Mouse (Mus musculus) liver, embryonic 14.5 days (tissue): Measurements from ENCODE around the gene Nr2f2. TPM values are rescaled to one million over a fixed set of nuclear protein-coding genes. Genes with fewer than 3 reads are reported as not detected.

Experiments
- ATAC-seq: fragments of 200-750 bp; cut with Nextera tagmentation; 2 replicates; pipeline ENCODE4 v1.8.0; 2017; ENCODE audit warnings: moderate number of reproducible peaks, mild to moderate bottlenecking, moderate library complexity; ENCODE audit not compliant: insufficient read depth
- DNase-seq, 3 experiments: peaks; one replicate each; pipeline ENCODE4 v3.0.0-alpha.2; 2012 to 2013; ENCODE audit warnings: low read depth in 3 of 3, low spot score in 3 of 3
- H3K27ac ChIP-seq: fragments of 300-500 bp; sonication (generic); 2 replicates; pipeline ENCODE4 v1.5.1; 2014; ENCODE audit warnings: moderate library complexity, mild to moderate bottlenecking, control low read depth, inconsistent platforms
- H3K27me3 ChIP-seq: fragments of 300-500 bp; sonication (generic); 2 replicates; pipeline ENCODE4 v1.6.1; 2014; ENCODE audit warnings: mild to moderate bottlenecking, low read length, moderate library complexity; ENCODE audit not compliant: control insufficient read depth, insufficient read depth
- H3K36me3 ChIP-seq: fragments of 300-500 bp; sonication (generic); replicated peaks from 2 replicates; pipeline ENCODE4 v1.6.1; 2014; ENCODE audit warnings: low read depth; ENCODE audit not compliant: control insufficient read depth, insufficient read depth
- H3K4me1 ChIP-seq, 2 experiments: fragments of 200-500 bp in 1 of 2; fragments of 300-500 bp in 1 of 2; sonication (generic) in 1 of 2; replicated peaks; 2 replicates each; pipeline ENCODE4 v1.6.1; 2012 to 2014; ENCODE audit warnings: antibody characterized with exemption in 1 of 2, inconsistent platforms in 1 of 2, low read length in 1 of 2; ENCODE audit not compliant: control insufficient read depth in 2 of 2, insufficient read depth in 2 of 2
- H3K4me2 ChIP-seq: fragments of 300-500 bp; sonication (generic); 2 replicates; pipeline ENCODE4 v1.6.1; 2014; ENCODE audit warnings: low read depth, mild to moderate bottlenecking, control low read depth, moderate library complexity
- H3K4me3 ChIP-seq, 2 experiments: fragments of 200-500 bp in 1 of 2; fragments of 300-500 bp in 1 of 2; sonication (generic) in 1 of 2; 2 replicates each; pipeline ENCODE4 v1.5.1; 2012 to 2014; ENCODE audit warnings: low read depth in 2 of 2, low read length in 2 of 2, mild to moderate bottlenecking in 2 of 2, control low read depth in 1 of 2, inconsistent platforms in 1 of 2, moderate library complexity in 1 of 2; ENCODE audit not compliant: insufficient read depth in 1 of 2
- H3K9ac ChIP-seq: fragments of 300-500 bp; sonication (generic); replicated peaks from 2 replicates; pipeline ENCODE4 v1.6.1; 2014; ENCODE audit warnings: mild to moderate bottlenecking, control low read depth, moderate library complexity
- H3K9me3 ChIP-seq: fragments of 300-500 bp; sonication (generic); 2 replicates; pipeline ENCODE4 v1.6.1; 2016; ENCODE audit warnings: low read length, mixed read lengths; ENCODE audit not compliant: control insufficient read depth
- CTCF ChIP-seq: IDR thresholded peaks from 2 replicates; pipeline ENCODE4 v1.5.1; 2016; ENCODE audit warnings: antibody characterized with exemption, low read depth, control low read depth
- EP300 ChIP-seq: IDR thresholded peaks from 2 replicates; pipeline ENCODE4 v1.6.1; 2016; ENCODE audit warnings: antibody characterized with exemption, low read depth
- WGBS: fragments of 180-500 bp; shearing (Covaris S2); extraction: QIAGEN DNeasy Blood & Tissue Kit; methylation state at CpG from one replicate; pipeline ENCODE4 v1.1.7; 2014; ENCODE audit not compliant: insufficient replicate concordance; 5-methylcytosine and 5-hydroxymethylcytosine counted together
- polyA plus RNA-seq, 2 experiments: library from polyadenylated mRNA; depleted of rRNA in 1 of 2; stranded (reverse) in 1 of 2; unstranded in 1 of 2; fragments of >200 nt; fragmentation: Nextera tagmentation in 1 of 2; extraction: Ambion mirVana in 1 of 2; gene quantifications; 2 replicates each; pipeline versions ENCODE4 v1.2.1 to v1.2.3; 2012 to 2014

The Nr2f2 gene
- polyA plus RNA-seq, 2 experiments, result 6.3 to 12.0 TPM

DNA sequence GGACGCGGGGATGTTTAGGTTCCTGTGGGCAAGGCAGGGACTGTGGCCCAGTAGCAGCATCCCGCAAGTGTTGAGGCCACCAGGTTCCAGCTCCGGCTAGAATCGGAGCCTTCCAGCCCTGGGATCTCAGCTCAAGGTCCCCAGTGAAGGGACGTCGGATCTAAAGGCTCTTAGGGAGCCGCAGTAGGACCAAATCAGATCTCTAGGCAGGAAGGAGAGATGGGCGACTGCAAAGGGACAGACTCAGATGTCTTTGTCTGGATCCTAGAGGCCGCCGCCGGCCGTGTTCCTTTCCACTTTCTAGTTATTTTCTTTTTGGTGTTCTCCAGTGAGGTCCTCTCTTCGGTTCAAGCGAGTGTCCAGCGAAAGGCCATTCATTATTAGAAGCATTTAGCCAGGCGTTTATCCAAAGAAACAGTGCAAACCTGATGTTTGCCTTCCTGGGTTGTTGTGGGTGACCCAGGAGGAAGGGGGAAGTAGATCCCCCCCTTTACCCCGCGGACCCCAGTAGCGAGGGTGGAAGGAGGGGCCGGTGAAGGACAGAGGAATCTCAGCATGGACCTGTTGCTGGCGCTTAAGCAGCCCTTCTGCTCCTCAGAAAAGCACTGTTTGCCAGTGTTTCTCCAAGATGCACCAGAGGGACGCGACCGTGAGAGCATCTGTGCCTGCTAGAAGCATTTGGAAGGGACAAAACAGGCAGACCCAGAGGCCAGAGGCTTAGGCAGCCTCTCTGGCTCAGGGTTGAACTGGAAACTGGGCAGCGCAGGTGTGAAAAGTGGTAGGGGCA is 34.3 kb downstream of the Nr2f2 start:
- Histone ChIP-seq H3K9me3 (no peaks in the 10 kb centered on the region), H3K9ac (no peak overlapping the region), H3K27me3 (peaks cover 86% of the 10 kb centered on the region), H3K4me3 (peak overlapping the region; percentile 8 to 26; a peak in 1 of 4 replicates), H3K4me2 (peak overlapping the region; percentile 47), H3K36me3 (no peaks in the 10 kb centered on the region), H3K4me1 (no peaks in the 10 kb centered on the region), H3K27ac (no peak overlapping the region)
- ATAC-seq (no peak), DNase-seq (no peak)
- 2% methylated on average over 26 of the region's 26 CpGs for WGBS
- no peak for TF ChIP-seq EP300
- TF ChIP-seq CTCF, result no peak

DNA sequence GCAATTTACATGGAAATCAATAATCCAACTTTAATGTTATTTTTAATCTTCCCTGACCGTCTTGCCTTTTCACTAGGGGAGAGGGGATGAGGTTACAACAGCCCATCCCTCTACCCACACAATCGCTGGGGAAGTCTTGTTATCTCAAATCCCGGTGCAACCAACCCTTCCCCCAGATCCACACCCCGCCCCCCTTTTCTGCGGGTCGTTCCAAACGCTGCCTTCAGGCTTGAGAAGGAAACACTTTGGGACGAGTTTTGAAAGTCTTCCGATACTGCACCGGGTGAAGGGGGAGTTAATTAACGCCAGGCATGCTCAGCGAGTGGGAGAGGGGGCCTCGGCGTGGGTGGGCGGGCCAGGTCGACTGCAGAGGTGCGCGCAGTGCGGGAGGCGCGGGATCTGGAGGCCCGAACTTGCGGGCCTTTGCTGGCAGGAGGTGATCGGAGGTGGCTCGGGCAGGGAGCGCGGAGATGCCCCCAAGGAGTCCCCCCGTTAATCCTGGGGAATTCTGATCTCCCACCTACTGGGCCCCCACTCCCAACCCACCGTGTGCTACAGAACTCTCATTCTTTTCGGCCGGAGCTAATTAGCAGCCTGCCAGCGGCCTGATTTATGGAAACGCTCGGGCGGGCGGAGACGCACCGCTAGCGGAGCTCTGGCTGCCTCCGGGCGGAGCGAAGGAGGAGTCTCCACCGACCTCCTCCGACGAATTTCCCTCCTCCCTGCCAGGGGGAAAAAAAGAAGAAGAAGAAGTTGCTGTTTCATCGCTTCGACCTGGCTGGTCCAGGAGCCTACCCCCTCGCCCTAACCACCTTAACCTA is 35.1 kb downstream of the Nr2f2 start:
- no peak for DNase-seq
- Histone ChIP-seq H3K36me3 (no peaks in the 10 kb centered on the region), H3K4me1 (no peaks in the 10 kb centered on the region), H3K4me2 (peak overlapping the region; percentile 47), H3K27me3 (peaks cover 86% of the 10 kb centered on the region), H3K9me3 (no peaks in the 10 kb centered on the region), H3K4me3 (peak overlapping the region; percentile 28; a peak in 2 of 4 replicates), H3K27ac (no peak overlapping the region), H3K9ac (no peak overlapping the region)
- TF ChIP-seq EP300, result no peak
- TF ChIP-seq CTCF, result no peak
- ATAC-seq, result no peak
- WGBS, result under 1% methylated on average over 47 of the region's 48 CpGs

GRCm38 (mm10) chr7:70330761-70331242 is 35.7 kb downstream of the Nr2f2 start:
- Histone ChIP-seq H3K27ac (no peak overlapping the region), H3K9me3 (no peaks in the 10 kb centered on the region), H3K27me3 (peaks cover 87% of the 10 kb centered on the region), H3K4me1 (no peaks in the 10 kb centered on the region), H3K36me3 (no peaks in the 10 kb centered on the region), H3K4me2 (no peak overlapping the region), H3K9ac (no peak overlapping the region), H3K4me3 (no peak overlapping the region)
- 2% methylated on average over 19 of the region's 19 CpGs for WGBS
- ATAC-seq (no peak), DNase-seq (no peak)
- TF ChIP-seq EP300 (no peak), CTCF (no peak)

- H3K27me3 ChIP-seq, result peaks cover 93% of the 10 kb centered on the region
- ATAC-seq (no peak), DNase-seq (no peak)
- TF ChIP-seq EP300 (no peak), CTCF (no peak)
- WGBS, result 6% methylated on average over 12 of the region's 12 CpGs
- no peaks in the 10 kb centered on the region for H3K4me1 ChIP-seq
- H3K9me3 ChIP-seq, result no peaks in the 10 kb centered on the region
- H3K36me3 ChIP-seq, result no peaks in the 10 kb centered on the region
- no peak overlapping the region for H3K9ac ChIP-seq
- H3K4me3 ChIP-seq, result no peak overlapping the region
- no peak overlapping the region for H3K27ac ChIP-seq
- no peak overlapping the region for H3K4me2 ChIP-seq
Observed at GRCm38 (mm10) chr7:70330207-70330562, 36.4 kb downstream of the Nr2f2 start.
